Mouse (Mus musculus) frontal cortex, postnatal 25 days (tissue): ENCODE results near the gene Olfr63.
"Not testable (repeated sequence)": the region's sequence is repeated elsewhere in the genome, so short reads cannot be mapped to it uniquely, and the experiment has no call there.

Experiments used
- DNase-seq, 2 experiments: peaks; one replicate each; pipeline ENCODE4 v3.0.0; 2022; ENCODE audit warnings: low spot score in 2 of 2

Olfr63 gene

GRCm38 (mm10) chr17:33264376-33264775 is at the start of gene Olfr63:
TSS of gene Olfr63 (plus strand) at chr17:33264676.
- DNase-seq: no peak

GRCm38 (mm10) chr17:33221590-33221989 is 42.9 kb upstream of the Olfr63 start, which contains the start of gene Olfr1564:
TSS of gene Olfr1564 (minus strand) at chr17:33221690.
- no peak for DNase-seq

- DNase-seq: not testable (repeated sequence)
These were observed 27.8 kb upstream of the Olfr63 start for GRCm38 (mm10) chr17:33236646-33237045.

GRCm38 (mm10) chr17:33254530-33255318 is 9.8 kb upstream of the Olfr63 start, which contains the start of gene Zfp955a:
TSS of gene Zfp955a (minus strand) at chr17:33255145.
- not testable (repeated sequence) for DNase-seq

GRCm38 (mm10) chr17:33255319-33255657 is 9.2 kb upstream of the Olfr63 start:
- DNase-seq: not testable (repeated sequence)

GRCm38 (mm10) chr17:33268907-33269306 is 4.4 kb downstream of the Olfr63 start:
- DNase-seq: no peak

- not testable (repeated sequence) for DNase-seq
These were observed 24.8 kb downstream of the Olfr63 start, which contains the start of gene Zfp955b for GRCm38 (mm10) chr17:33289039-33289875. TSS of gene Zfp955b (plus strand) at chr17:33289544.

GRCm38 (mm10) chr17:33289876-33290149 is 25.3 kb downstream of the Olfr63 start:
- not testable (repeated sequence) for DNase-seq
